ENCODE assay signal across 13 mouse cellular contexts in genomic region chr9:29268583-29269276, GRCm38 (mm10).
A peak's percentile ranks its signal among the peaks of the same experiment; 100 is the strongest.
DNase-seq lines count a peak whose midpoint lies in the region; ATAC-seq and TF ChIP-seq lines count a peak whose summit lies in the region.
"Had no signal": no experiment of that assay in that cellular context is flagged by ENCODE, and none has a peak within 500 bp of the region (broad histone marks: within the 10 kb centered on the region; RNA-seq: fewer than 3 reads in every experiment).

No protein-coding gene starts in this region.

- H3K9ac ChIP-seq in kidney, embryonic 16.5 days (replicated peaks; ENCODE audit: low read length), result no peak overlapping the region
- H3K9ac ChIP-seq: forebrain, postnatal 0 days; liver, embryonic 15.5 days had no signal

- WGBS in kidney, embryonic 16.5 days, result 29% methylated on average over 10 of the region's 10 CpGs

- H3K27ac ChIP-seq in gastrocnemius, adult 2 months, result no peak overlapping the region
- no peak overlapping the region for H3K27ac ChIP-seq in kidney, embryonic 16.5 days (ENCODE audit: low read length)
- H3K27ac ChIP-seq: liver, embryonic 15.5 days; macrophage had no signal

- no peak overlapping the region for H3K4me2 ChIP-seq in kidney, embryonic 16.5 days (replicated peaks; ENCODE audit: low read depth, low read length)
- H3K4me2 ChIP-seq: liver, embryonic 15.5 days had no signal

- H3K4me1 ChIP-seq in kidney, embryonic 16.5 days (ENCODE audit: insufficient read depth, low read length), result no peaks in the 10 kb centered on the region
- H3K4me1 ChIP-seq: liver, embryonic 15.5 days had no signal

- peak; percentile 84; the same call in 1 of the 2 replicates for ATAC-seq in kidney, embryonic 16.5 days (ENCODE audit: low FRiP score, low TSS enrichment)
- ATAC-seq in megakaryocyte-erythroid progenitor cell, adult 5-6 weeks (replicated peaks; ENCODE audit: low FRiP score, low TSS enrichment, poor library complexity, severe bottlenecking), result no peak
- ATAC-seq: forebrain, postnatal 0 days had no signal

- no peak for TF ChIP-seq CTCF in gastrocnemius, adult 2 months (IDR thresholded peaks at IDR 0.05)

- H3K9me3 ChIP-seq in kidney, embryonic 16.5 days (ENCODE audit: low read length), result no peaks in the 10 kb centered on the region
- H3K9me3 ChIP-seq: liver, embryonic 15.5 days had no signal

- H3K36me3 ChIP-seq in kidney, embryonic 16.5 days (ENCODE audit: insufficient read depth, low read length), result no peaks in the 10 kb centered on the region
- H3K36me3 ChIP-seq: G1E; liver, embryonic 15.5 days had no signal

- no peak overlapping the region for H3K4me3 ChIP-seq in gastrocnemius, adult 2 months
- H3K4me3 ChIP-seq in kidney, embryonic 16.5 days (ENCODE audit: low read length), result no peak overlapping the region
- H3K4me3 ChIP-seq: liver, embryonic 15.5 days had no signal

- intact Hi-C loops in gastrocnemius, adult 2 months (cut with DNase I), result no loop called here

- no peaks in the 10 kb centered on the region for H3K27me3 ChIP-seq in kidney, embryonic 16.5 days (ENCODE audit: insufficient read depth, low read length)
- H3K27me3 ChIP-seq: liver, embryonic 15.5 days had no signal

- DNase-seq in gastrocnemius, adult 2 months, result peak; percentile 19
- DNase-seq in gastrocnemius, adult 8-10 months (ENCODE audit: low spot score in 2 of 2), result no peak
- no peak for DNase-seq in kidney, postnatal 10 days
- peak; percentile 47 for DNase-seq in cerebellum, adult 11 months
- DNase-seq in embryo, embryonic 10.5 days (ENCODE audit: low spot score), result peak; percentile 12
- no peak for DNase-seq in thymus, postnatal 14 days
- DNase-seq: forebrain, postnatal 0 days; kidney, adult 8-10 months had no signal

Comparison
In these comparisons a context has a peak if more than half of its experiments do, and no peak if none do; other contexts are left out.
1. DNase-seq: peak in gastrocnemius, adult 2 months (single experiment), cerebellum, adult 11 months (single experiment) and embryo, embryonic 10.5 days (single experiment); none in gastrocnemius, adult 8-10 months (0 of 2), kidney, postnatal 10 days (single experiment) and thymus, postnatal 14 days (single experiment).